Mouse (Mus musculus) intestine, embryonic 15.5 days (tissue): ENCODE data around the gene B4galnt1. TPM values are rescaled to one million over a fixed set of nuclear protein-coding genes. Genes with fewer than 3 reads are reported as not detected.
A peak's percentile ranks its signal among the peaks of the same experiment; 100 is the strongest.

ENCODE experiments used
- ATAC-seq: fragments of 200-750 bp; cut with Nextera tagmentation; 2 replicates; pipeline ENCODE4 v1.8.0; 2017; ENCODE audit warnings: moderate TSS enrichment, moderate library complexity
- H3K27ac ChIP-seq: fragments of 300-500 bp; sonication (generic); 2 replicates; pipeline ENCODE4 v1.5.1; 2015; ENCODE audit warnings: mild to moderate bottlenecking, inconsistent platforms
- H3K27me3 ChIP-seq: fragments of 300-500 bp; sonication (generic); replicated peaks from 2 replicates; pipeline ENCODE4 v1.6.1; 2015; ENCODE audit warnings: inconsistent platforms
- H3K36me3 ChIP-seq: fragments of 300-500 bp; sonication (generic); 2 replicates; pipeline ENCODE4 v1.6.1; 2015; ENCODE audit warnings: inconsistent platforms
- H3K4me1 ChIP-seq: fragments of 300-500 bp; sonication (generic); replicated peaks from 2 replicates; pipeline ENCODE4 v1.6.1; 2015; ENCODE audit warnings: inconsistent platforms
- H3K4me2 ChIP-seq: fragments of 300-500 bp; sonication (generic); replicated peaks from 2 replicates; pipeline ENCODE4 v1.6.1; 2015; ENCODE audit warnings: mild to moderate bottlenecking, inconsistent platforms
- H3K4me3 ChIP-seq: fragments of 300-500 bp; sonication (generic); replicated peaks from 2 replicates; pipeline ENCODE4 v1.5.1; 2015; ENCODE audit warnings: inconsistent platforms
- H3K9ac ChIP-seq: fragments of 300-500 bp; sonication (generic); 2 replicates; pipeline ENCODE4 v1.6.1; 2015; ENCODE audit warnings: inconsistent platforms
- H3K9me3 ChIP-seq: fragments of 300-500 bp; sonication (generic); 2 replicates; pipeline ENCODE4 v1.6.1; 2016; ENCODE audit warnings: inconsistent platforms
- WGBS: fragments of 180-500 bp; shearing (Covaris S2); methylation state at CpG from one replicate; pipeline ENCODE4 v1.1.7; 2015; 5-methylcytosine and 5-hydroxymethylcytosine counted together
- polyA plus RNA-seq: library from polyadenylated mRNA; unstranded; fragments of >200 nt; fragmentation: Nextera tagmentation; extraction: Ambion mirVana; gene quantifications from 2 replicates; pipeline ENCODE4 v1.2.1, GENCODE M21; 2015

The B4galnt1 gene
- polyA plus RNA-seq, result 52.5 and 55.2 TPM in 2 replicates

- peak within 1 kb of the TSS; percentile 84 for H3K27ac ChIP-seq
- ATAC-seq, result peak; percentile 83
- H3K9me3 ChIP-seq, result no peaks in the 10 kb centered on the region
- peak within 1 kb of the TSS; percentile 99 for H3K4me2 ChIP-seq
- peak within 1 kb of the TSS; percentile 66 for H3K4me3 ChIP-seq
- peak within 1 kb of the TSS; percentile 62 for H3K9ac ChIP-seq
- H3K36me3 ChIP-seq, result no peaks in the 10 kb centered on the region
- peaks cover 25% of the 10 kb centered on the region for H3K27me3 ChIP-seq
- 2% methylated on average over 52 of the region's 52 CpGs for WGBS
- peaks cover 11% of the 10 kb centered on the region for H3K4me1 ChIP-seq
Observed at GRCm38 (mm10) chr10:127164631-127165353, at the start of gene B4galnt1. B4galnt1 (plus strand) TSS chr10:127165225.

- ATAC-seq, result no peak
- Histone ChIP-seq H3K4me1 (0 out of 2 replicates have a peak, but pooled peaks cover 12% of the 10 kb centered on the region), H3K27ac (no peak overlapping the region), H3K27me3 (no peaks in the 10 kb centered on the region), H3K9me3 (no peaks in the 10 kb centered on the region), H3K4me2 (no peak overlapping the region), H3K4me3 (no peak overlapping the region), H3K9ac (no peak overlapping the region), H3K36me3 (peaks cover 22% of the 10 kb centered on the region)
- WGBS, result 89% methylated on average over 11 of the region's 11 CpGs
Observed at GRCm38 (mm10) chr10:127118470-127118869, 46.6 kb upstream of the B4galnt1 start.

GRCm38 (mm10) chr10:127119229-127119628 lies 45.8 kb upstream of the B4galnt1 start:
- no peak for ATAC-seq
- 0 out of 2 replicates have a peak, but pooled peaks cover 12% of the 10 kb centered on the region for H3K4me1 ChIP-seq
- 92% methylated on average over 10 of the region's 10 CpGs for WGBS
- no peak overlapping the region for H3K9ac ChIP-seq
- H3K27me3 ChIP-seq, result no peaks in the 10 kb centered on the region
- H3K4me2 ChIP-seq, result no peak overlapping the region
- H3K27ac ChIP-seq, result no peak overlapping the region
- H3K4me3 ChIP-seq, result no peak overlapping the region
- H3K9me3 ChIP-seq, result no peaks in the 10 kb centered on the region
- H3K36me3 ChIP-seq, result peaks cover 22% of the 10 kb centered on the region

DNA sequence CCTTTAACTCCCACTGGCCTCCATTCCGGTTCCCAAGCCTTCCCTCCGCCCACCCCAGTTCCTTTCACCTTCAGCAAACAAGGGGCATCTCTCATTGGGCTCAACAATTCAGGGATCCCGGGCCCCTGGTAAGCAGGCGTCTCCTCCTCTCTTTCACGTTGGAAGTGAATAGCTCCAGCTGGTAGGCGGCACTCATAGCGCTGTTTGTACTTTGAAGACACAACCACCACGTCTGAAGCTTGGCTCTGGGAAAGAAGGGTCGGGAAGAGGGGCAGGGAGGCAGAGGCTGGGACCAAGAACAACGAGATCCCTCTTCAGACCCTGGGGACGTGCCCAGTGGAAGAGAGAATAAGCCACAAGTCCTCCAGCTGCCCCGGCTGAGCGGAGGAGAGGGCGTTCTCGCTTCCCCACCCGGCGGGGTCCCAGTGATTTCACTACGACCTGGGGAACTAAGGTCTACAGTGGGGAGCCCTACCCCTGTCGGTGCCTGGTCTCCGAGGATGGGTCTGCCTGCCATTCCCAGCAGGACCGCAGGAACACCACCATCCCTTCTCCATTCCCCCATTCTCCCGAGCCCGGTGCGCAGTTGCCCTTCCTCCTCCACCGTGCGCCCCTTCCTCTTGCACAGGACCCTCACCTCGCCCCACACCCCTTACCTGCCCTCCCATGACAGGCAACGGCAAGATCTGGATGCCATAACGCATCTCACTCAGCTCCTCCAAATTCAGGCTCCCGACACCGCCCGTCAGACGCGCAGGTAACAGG lies 44.5 kb upstream of the B4galnt1 start:
- Histone ChIP-seq H3K9me3 (no peaks in the 10 kb centered on the region), H3K27me3 (no peaks in the 10 kb centered on the region), H3K4me2 (peak overlapping the region; percentile 88), H3K27ac (no peak overlapping the region), H3K4me3 (peak overlapping the region; percentile 71), H3K36me3 (peaks cover 22% of the 10 kb centered on the region), H3K4me1 (0 out of 2 replicates have a peak, but pooled peaks cover 12% of the 10 kb centered on the region), H3K9ac (peak overlapping the region; percentile 64)
- 4% methylated on average over 34 of the region's 34 CpGs for WGBS
- ATAC-seq, result peak; percentile 27

DNA sequence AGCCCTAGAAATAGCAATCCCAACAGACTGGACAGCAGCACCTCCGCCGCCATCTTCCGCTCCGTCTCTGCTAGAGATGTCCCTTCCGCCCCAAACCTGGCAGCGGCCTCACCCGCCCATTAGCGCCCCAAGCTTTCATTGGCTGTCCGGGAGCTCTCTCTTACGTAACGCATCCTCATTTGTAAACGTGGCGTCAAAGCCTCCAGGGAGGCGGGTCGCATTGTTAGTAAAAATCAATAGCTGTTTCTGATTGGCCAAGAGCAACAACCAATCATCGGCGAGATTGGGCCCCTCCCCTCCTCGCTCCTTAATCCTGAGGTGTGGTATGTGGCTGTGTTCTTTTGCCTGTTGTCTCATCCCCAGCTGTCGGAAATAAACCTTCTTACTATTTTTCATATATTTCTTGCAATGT lies 44.0 kb upstream of the B4galnt1 start, which contains the start of gene Os9:
Gene Os9 (minus strand): TSS at position 66 of the 412 bp plus-strand sequence.
- H3K9ac ChIP-seq, result peak within 1 kb of the TSS; percentile 64
- no peaks in the 10 kb centered on the region for H3K27me3 ChIP-seq
- ATAC-seq, result peak; percentile 98
- no peaks in the 10 kb centered on the region for H3K9me3 ChIP-seq
- 0 out of 2 replicates have a peak, but pooled peaks cover 12% of the 10 kb centered on the region for H3K4me1 ChIP-seq
- peak within 1 kb of the TSS; percentile 71 for H3K4me3 ChIP-seq
- WGBS, result under 1% methylated on average over 19 of the region's 19 CpGs
- peak within 1 kb of the TSS; percentile 88 for H3K4me2 ChIP-seq
- peaks cover 18% of the 10 kb centered on the region for H3K36me3 ChIP-seq
- no peak within 1 kb of the TSS for H3K27ac ChIP-seq

GRCm38 (mm10) chr10:127122018-127122417 lies 43.0 kb upstream of the B4galnt1 start:
- H3K27ac ChIP-seq, result no peak overlapping the region
- no peaks in the 10 kb centered on the region for H3K27me3 ChIP-seq
- peaks cover 12% of the 10 kb centered on the region for H3K36me3 ChIP-seq
- no peak overlapping the region for H3K4me3 ChIP-seq
- 0 out of 2 replicates have a peak, but pooled peaks cover 12% of the 10 kb centered on the region for H3K4me1 ChIP-seq
- ATAC-seq, result no peak
- H3K9ac ChIP-seq, result no peak overlapping the region
- H3K9me3 ChIP-seq, result no peaks in the 10 kb centered on the region
- no peak overlapping the region for H3K4me2 ChIP-seq
- 91% methylated on average over 3 of the region's 3 CpGs for WGBS

- Histone ChIP-seq H3K27me3 (no peaks in the 10 kb centered on the region), H3K9me3 (no peaks in the 10 kb centered on the region), H3K27ac (0 out of 2 replicates have a peak overlapping the region, but pooled peaks have one; percentile 28), H3K4me3 (0 out of 2 replicates have a peak overlapping the region, but pooled peaks have one; percentile 6), H3K4me2 (peak overlapping the region; percentile 50), H3K4me1 (0 out of 2 replicates have a peak, but pooled peaks cover 12% of the 10 kb centered on the region), H3K9ac (no peak overlapping the region), H3K36me3 (peaks cover 8% of the 10 kb centered on the region; the same call in 1 of the 2 replicates)
- 16% methylated on average over 13 of the region's 13 CpGs for WGBS
- ATAC-seq, result peak; percentile 40
Observed at GRCm38 (mm10) chr10:127122784-127123435, 42.1 kb upstream of the B4galnt1 start.

DNA sequence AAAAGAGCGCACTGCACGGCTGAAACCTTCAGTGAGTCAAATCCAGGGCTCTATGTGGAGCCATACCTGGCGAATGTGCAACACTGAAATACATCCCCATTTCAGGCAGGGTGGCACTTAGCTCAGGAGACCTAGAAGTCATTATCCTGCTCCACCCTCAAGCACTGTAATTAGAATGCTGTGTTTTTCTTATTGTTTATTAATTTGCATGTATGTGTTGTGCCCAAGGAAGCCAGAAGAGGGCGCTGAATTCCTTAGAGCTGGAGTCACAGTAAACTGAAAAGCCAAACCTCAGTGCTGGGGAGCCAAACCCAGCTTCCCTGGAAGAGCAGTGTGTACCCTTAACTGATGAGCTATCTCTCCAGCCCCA lies 41.6 kb upstream of the B4galnt1 start:
- 12% methylated on average over 4 of the region's 4 CpGs for WGBS
- Histone ChIP-seq H3K4me1 (0 out of 2 replicates have a peak, but pooled peaks cover 12% of the 10 kb centered on the region), H3K4me3 (0 out of 2 replicates have a peak overlapping the region, but pooled peaks have one; percentile 6), H3K27ac (0 out of 2 replicates have a peak overlapping the region, but pooled peaks have one; percentile 28), H3K9ac (no peak overlapping the region), H3K4me2 (peak overlapping the region; percentile 50), H3K27me3 (no peaks in the 10 kb centered on the region), H3K9me3 (no peaks in the 10 kb centered on the region), H3K36me3 (peaks cover 7% of the 10 kb centered on the region; the same call in 1 of the 2 replicates)
- no peak for ATAC-seq

DNA sequence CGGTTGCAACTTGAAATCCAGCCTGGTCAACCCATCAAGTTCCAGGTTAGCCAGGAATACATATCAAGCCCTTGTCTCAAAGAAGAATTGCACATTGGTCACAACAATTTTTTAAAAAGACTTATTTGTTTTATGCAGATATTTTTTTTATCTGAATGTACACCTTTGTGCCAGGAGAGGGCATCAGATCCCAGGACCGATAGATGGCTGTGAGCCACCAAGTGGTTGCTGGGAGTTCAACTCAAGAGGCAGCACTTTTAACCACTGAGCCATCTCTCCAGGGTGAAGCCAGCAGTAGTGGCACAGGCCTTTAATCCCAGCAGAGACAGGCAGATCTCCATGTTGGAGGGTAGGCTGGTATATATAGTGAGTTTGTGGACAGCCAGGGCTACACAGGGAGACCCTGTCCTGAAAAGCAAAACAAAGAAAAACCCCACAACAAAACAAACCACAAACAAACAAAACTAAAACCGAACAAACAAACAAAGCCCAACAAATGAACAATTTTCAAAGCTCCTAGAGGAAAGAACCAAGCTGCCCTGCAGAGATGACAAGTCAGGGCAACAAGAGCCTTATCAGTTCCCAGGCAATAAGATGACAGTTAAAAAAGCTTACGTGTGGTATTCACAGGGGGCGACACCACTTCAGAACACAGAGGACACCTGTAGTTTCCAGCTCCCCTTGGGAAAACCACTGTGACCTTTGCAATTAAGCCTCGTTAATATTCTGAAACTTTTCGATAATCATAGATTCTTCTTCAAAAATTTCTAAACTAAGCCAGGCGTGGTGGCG lies 39.6 kb upstream of the B4galnt1 start:
- Histone ChIP-seq H3K9ac (no peak overlapping the region), H3K9me3 (no peaks in the 10 kb centered on the region), H3K27me3 (no peaks in the 10 kb centered on the region), H3K4me3 (no peak overlapping the region), H3K4me2 (no peak overlapping the region), H3K27ac (no peak overlapping the region), H3K36me3 (no peaks in the 10 kb centered on the region), H3K4me1 (0 out of 2 replicates have a peak, but pooled peaks cover 7% of the 10 kb centered on the region)
- WGBS, result 71% methylated on average over 9 of the region's 9 CpGs
- no peak for ATAC-seq

DNA sequence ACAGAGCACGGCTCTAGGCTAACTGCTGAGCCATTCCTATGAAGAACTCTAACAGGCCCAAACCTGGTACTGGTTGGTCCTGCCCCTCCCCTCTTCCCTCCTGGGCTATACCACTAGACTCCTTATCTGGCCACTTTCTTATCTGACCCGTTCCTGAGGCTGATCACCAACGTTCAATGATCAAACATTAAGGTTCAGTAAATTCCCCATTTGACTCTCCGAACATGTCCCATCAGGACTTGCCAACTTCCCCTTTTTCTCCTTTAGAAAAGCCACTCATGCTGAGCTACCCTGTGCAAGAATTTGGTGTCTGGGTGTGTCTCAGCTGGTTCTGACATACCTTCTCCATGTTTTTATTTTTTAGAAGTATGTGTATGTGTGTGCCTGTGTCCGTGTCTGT lies 38.4 kb upstream of the B4galnt1 start:
- no peak overlapping the region for H3K4me3 ChIP-seq
- H3K4me2 ChIP-seq, result no peak overlapping the region
- H3K9me3 ChIP-seq, result no peaks in the 10 kb centered on the region
- H3K27me3 ChIP-seq, result no peaks in the 10 kb centered on the region
- 76% methylated on average over 5 of the region's 5 CpGs for WGBS
- H3K4me1 ChIP-seq, result 0 out of 2 replicates have a peak, but pooled peaks cover 7% of the 10 kb centered on the region
- ATAC-seq, result no peak
- no peaks in the 10 kb centered on the region for H3K36me3 ChIP-seq
- H3K9ac ChIP-seq, result no peak overlapping the region
- no peak overlapping the region for H3K27ac ChIP-seq

- 74% methylated on average over 7 of the region's 7 CpGs for WGBS
- H3K9ac ChIP-seq, result no peak overlapping the region
- no peaks in the 10 kb centered on the region for H3K36me3 ChIP-seq
- no peak overlapping the region for H3K4me3 ChIP-seq
- no peaks in the 10 kb centered on the region for H3K27me3 ChIP-seq
- H3K4me1 ChIP-seq, result peaks cover 9% of the 10 kb centered on the region; the same call in 1 of the 2 replicates
- H3K9me3 ChIP-seq, result no peaks in the 10 kb centered on the region
- H3K4me2 ChIP-seq, result no peak overlapping the region
- no peak overlapping the region for H3K27ac ChIP-seq
- no peak for ATAC-seq
Observed at GRCm38 (mm10) chr10:127127711-127128279, 37.2 kb upstream of the B4galnt1 start.
